Mouse (Mus musculus): ENCODE results near the gene P2rx3.

P2rx3 gene

DNA sequence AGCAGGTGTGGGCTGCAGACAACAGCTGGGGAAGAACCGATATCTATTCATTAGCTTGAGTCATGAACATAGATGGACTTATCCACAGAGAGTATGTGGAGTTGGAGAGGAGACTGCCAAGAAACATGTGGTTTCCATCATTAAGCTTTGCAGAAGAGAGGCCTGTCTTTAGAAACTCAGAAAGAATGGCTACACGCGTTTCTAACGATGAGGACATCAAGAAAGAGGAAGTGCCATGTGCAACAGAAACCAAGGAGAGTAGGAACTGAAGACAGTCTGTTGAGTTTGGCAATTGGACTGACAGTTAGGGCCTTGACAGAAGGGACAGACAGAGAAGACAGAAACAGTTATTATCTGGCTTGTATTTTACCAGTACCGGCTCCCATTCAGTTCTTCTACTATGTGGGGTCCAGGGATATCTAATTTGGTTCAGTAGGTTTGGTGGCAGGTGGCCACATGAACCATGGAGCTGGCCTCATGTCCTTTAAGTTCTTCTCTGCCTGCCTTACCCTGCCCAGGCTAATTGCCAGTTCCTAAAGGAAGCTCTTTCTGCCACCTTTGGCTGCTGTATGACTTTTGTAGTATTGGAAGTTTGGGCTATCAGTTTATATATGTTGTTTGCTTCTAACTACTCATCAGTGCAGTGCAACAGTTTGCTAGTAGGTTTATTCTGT, 69.8 kb downstream of the P2rx3 start:
- no peak for DNase-seq

DNA sequence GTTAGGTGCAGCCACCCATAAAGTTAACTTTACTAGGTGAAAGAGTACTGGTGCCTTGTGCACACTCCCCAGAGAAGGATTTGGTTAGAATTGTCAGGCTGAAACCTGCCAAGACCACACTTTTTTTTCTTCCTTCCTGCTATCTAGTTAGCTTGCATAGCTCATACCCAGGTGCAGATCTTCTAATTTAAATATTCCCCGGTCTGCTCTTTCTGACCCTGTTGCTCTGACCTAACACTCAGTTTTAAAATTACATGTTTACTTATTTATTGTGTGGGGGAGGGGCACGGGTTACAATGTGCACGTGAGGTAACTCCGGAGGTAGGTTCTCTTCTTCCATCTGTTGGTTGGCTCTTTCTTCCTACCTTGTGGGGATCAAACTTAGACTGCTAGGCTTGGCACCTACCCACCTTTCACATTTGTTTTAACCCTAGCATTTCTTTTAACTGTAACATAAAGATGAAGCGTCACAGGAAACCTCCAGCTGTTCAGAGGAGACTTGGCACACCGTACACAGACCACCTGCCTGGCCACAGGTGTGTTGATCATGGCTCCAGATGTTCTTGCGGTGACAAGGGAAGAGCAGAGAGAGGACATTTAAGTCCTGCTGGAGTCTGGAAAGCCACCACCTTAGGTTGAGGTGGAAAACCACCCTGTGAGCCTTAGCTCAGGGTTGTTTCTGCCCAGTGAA, 73.0 kb downstream of the P2rx3 start:
- DNase-seq: no peak

DNA sequence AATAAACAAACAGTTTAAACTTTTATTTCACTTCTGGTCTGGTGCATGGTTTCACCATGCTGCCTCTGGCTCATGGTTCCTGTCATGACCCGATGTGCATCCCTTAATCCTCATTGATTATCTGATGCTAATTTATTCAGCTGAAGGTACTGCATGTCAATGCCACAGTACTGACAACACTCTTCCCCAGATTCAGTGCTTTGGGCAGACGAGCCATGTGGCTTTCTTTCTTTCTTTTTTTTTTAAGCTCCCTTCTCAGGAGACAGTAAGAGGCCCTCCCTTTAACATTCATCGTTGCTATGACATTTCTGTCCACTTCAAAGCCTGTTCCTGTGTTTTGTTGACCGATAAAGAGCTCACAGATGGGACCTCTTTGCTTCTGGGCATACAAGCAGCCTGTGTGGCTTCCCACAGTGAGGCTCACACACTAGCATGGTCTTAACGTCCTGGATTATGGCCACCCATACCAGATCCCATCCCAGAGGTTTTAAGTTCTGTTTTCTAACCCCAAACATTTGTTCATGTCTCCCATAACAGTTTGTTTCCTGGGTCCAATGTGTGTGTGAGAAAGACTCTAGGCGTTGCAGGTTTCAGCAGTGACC, 74.3 kb downstream of the P2rx3 start:
- no peak for DNase-seq

DNA sequence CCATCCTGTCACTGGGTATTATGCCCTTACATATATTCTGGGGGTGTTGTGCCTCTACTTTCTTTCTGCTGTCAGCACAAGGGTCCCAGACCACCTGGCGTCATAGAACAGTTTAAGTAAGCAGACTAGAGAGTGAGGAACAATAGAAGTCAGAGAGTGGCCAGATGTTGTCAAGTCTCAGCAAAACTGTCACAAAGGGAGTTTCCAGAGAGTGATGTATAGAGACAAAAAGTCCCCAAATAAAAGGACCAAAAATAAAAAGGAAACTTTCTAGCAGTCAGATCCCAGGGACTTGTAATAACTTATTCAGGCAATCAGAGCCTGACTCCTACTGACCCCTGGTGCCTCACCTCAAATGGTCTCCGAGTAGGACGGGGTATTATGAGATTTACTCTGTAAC, 75.4 kb downstream of the P2rx3 start:
- no peak for DNase-seq

DNA sequence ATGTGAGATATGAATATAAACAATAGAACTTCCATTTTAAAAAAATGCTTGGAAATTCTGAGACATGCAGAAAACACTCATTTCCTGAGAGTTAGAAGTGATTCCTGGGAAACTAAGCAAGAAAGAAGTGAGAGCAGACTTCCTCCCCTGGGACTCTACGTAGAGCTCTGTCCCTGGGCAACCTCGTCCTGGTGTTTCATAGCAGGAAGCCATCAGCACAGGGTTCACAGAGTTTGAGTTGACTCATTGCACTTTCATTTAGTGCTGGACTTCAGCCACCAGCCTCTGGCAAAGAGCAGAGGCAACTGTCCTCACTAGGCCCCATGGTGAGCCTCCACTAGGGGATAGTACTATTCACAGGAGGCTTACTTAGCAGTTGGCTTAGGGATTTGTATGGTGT, 76.0 kb downstream of the P2rx3 start:
- peak; percentile 73 for DNase-seq

DNA sequence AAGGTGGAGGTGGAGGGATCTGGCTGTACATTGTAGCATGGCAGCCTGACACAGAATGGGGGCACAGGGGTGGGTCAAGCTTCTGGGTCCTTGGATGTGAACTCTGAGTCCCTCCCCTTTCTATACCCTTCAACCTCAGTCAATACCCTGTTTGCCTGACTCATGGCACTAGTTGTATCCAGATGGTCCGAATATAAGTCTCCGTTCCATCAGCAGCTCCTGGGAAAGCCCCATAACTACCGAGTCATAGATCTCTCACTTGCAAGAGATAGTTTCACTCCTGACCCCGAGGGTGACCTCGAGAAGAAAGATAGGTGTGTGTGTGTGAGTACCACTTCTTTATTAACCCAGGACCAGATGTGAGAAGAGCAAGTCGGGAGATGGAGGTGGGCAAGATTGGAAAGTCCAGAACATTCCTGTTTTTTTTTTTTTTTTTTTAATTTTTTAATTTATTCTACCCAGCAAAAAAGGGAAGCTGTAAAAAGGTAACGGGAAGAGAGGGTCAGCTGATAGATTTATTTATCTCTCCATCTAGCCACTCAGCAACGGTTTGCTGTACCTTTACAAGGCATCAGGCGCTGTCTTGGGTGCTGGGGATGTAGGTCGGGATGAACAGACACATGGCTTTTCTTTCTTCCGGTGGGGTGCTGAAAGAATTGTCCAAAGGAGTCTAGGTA, 78.5 kb downstream of the P2rx3 start:
- DNase-seq: no peak

DNA sequence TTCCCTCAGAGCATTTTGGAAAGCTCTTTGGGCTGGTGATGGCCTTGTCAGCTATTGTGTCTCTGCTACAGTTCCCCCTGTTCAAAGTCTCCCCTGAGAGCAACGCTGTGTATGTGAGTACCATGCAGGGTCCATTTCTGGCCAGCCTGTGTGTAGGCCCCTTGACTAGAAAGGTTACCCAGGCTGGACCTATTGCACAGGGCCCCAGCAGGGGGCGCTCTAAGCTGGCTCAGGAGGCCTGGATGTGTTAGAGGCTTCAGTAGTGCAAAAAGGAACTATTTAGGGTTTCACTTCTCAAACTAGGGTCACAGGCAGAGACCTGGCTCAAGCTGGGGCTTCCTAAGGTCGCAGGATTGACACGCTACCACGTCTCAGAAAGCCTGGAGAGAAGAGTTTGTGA, 81.0 kb downstream of the P2rx3 start:
- peak; percentile 70 for DNase-seq

DNA sequence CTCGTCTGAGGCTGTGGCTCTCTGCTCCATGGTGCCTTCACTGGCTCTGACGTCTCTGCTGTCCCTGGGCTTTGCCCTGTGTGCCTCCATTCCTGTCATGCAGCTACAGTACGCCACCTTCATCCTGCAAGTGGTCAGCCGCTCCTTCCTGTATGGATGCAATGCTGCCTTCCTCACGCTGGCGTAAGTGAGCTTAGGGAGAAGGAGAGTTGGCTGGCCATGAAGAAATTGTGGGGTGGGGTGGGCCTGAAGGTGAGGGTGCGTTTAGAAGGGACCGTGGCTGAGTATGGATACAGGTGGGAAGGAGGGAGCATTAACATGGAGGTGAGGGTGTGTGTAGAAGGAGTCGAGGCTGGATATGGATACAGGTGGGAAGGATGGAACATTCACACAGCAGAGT, 81.8 kb downstream of the P2rx3 start:
- no peak for DNase-seq

DNA sequence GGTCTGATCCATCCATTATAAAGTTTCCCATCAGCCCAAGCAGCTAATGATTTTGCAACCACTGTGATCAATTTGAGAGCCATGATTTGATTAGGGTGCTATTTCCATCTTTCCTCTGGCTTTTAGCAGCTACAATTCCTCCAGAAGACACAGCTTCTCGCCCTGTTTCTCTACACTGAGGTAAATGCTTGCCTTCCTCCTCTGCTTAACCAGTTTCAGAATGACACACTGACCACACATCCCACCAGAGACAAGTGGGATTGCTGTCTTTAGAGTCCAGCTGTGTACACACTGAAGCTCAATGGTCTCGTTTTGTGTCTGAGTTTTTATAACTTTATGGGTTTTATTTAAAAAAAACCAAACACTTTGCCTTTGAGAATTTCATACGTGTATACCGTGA, 84.6 kb downstream of the P2rx3 start:
- DNase-seq: no peak

DNA sequence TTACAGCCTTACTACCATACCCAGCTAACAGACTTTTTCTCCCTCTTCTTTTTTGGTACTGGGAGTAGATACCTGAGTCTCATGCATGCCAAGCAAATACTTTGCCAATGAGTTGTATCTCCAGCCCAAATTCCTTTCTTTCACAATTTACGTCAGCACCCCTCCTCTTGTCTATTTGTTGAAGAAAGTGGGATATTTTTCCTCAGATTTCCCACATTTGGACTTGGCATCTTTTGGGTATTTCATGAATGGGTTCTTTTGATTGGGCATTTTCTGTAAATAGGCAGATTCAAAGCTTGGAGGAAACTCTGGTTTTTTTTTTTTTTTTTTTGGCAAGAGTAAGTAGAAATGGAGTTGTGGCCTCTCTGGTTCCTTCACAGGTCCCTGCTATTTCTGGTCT, 85.0 kb downstream of the P2rx3 start:
- DNase-seq: no peak

DNA sequence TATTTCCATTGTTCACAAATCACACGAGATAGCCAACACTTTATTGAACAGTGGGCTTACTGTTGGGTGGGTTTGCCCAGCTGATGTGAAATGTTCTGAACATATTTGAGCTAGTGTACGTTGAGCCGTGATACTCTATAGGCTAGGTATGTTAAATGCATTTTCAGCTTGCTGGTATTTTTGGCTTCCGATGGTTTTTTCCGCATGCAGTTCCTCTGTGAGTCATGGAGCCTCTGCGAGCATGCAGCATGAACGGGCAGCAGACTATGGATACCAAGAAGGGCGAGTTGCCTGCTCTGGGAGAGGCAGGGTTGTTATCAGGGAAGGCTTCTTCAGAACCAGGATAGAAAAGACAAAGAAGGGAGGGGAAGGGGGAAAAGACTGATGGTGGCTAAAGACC, 86.2 kb downstream of the P2rx3 start:
- no peak for DNase-seq

DNA sequence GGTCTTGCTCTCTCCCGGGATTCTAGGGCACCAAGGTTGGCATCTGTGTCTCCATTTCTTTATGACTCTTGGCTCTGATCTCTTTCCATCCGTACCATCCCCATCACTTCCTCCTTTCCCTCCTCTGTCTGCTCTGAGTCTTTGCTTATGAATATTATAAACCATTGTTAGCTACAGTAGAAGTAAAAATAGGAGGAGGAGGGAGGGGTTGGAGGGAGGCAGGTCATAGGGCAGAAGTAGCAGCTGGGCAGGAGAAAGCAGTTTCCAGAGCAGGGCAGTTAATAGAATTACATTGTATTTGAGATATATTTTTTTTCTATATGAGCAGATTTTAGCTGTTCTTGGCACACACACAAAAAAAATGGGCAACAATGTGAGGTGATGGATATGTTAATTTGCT, 88.5 kb downstream of the P2rx3 start:
- DNase-seq: no peak

Data from kidney, postnatal 10 days (tissue).